Mouse (Mus musculus) MEL (cell line): ENCODE measurements around the gene Pik3ca.

Source experiments
- CTCF ChIP-seq, 3 experiments: IDR thresholded peaks in 2 of 3; conservative IDR thresholded peaks in 1 of 3; 2 replicates each; pipeline ENCODE4 v1.5.1; 2011 to 2012; ENCODE audit warnings: low read length in 3 of 3, low read depth in 2 of 3, mild to moderate bottlenecking in 2 of 3, improper control_type of control experiment in 1 of 3, inconsistent platforms in 1 of 3, mixed read lengths in 1 of 3, moderate library complexity in 1 of 3; ENCODE audit not compliant: control insufficient read depth in 1 of 3, insufficient read depth in 1 of 3, poor library complexity in 1 of 3, severe bottlenecking in 1 of 3
- GATA1 ChIP-seq: IDR thresholded peaks from 2 replicates; pipeline ENCODE4 v1.6.1; 2011; ENCODE audit warnings: low read depth, low read length, improper control_type of control experiment
- HCFC1 ChIP-seq: IDR thresholded peaks from 2 replicates; pipeline ENCODE4 v1.6.1; 2012; ENCODE audit warnings: low read depth, mild to moderate bottlenecking, inconsistent platforms, low read length, improper control_type of control experiment, moderate library complexity
- MEF2A ChIP-seq: IDR thresholded peaks from 2 replicates; pipeline ENCODE4 v1.6.1; 2014; ENCODE audit warnings: low read depth, mild to moderate bottlenecking, inconsistent platforms, low read length, improper control_type of control experiment; ENCODE audit not compliant: poor library complexity, insufficient replicate concordance, severe bottlenecking; ENCODE audit errors: extremely low read depth
- POLR2A ChIP-seq, 2 experiments: IDR thresholded peaks; 2 replicates each; pipeline ENCODE4 v1.6.1; 2011 to 2012; ENCODE audit warnings: low read length in 2 of 2, mild to moderate bottlenecking in 2 of 2, control low read depth in 1 of 2, improper control_type of control experiment in 1 of 2, low read depth in 1 of 2, moderate library complexity in 1 of 2; ENCODE audit not compliant: control insufficient read depth in 1 of 2, insufficient read depth in 1 of 2, poor library complexity in 1 of 2
- POLR2AphosphoS2 ChIP-seq: IDR thresholded peaks from 2 replicates; pipeline ENCODE4 v1.6.1; 2011; ENCODE audit warnings: low read length, improper control_type of control experiment
- RAD21 ChIP-seq: IDR thresholded peaks from 2 replicates; pipeline ENCODE4 v1.6.1; 2011; ENCODE audit warnings: mild to moderate bottlenecking, low read depth, low read length, improper control_type of control experiment
- RCOR1 ChIP-seq: IDR thresholded peaks from 2 replicates; pipeline ENCODE4 v1.6.1; 2012; ENCODE audit warnings: low read depth, mild to moderate bottlenecking, inconsistent platforms, low read length, improper control_type of control experiment
- TAL1 ChIP-seq: IDR thresholded peaks from 2 replicates; pipeline ENCODE4 v1.6.1; 2012; ENCODE audit warnings: mild to moderate bottlenecking, inconsistent platforms, low read length, moderate library complexity, mixed read lengths
- TCF12 ChIP-seq: IDR thresholded peaks from 2 replicates; pipeline ENCODE4 v1.6.1; 2014; ENCODE audit warnings: low read depth, mild to moderate bottlenecking, inconsistent platforms, low read length, improper control_type of control experiment, moderate library complexity
- USF1 ChIP-seq: IDR thresholded peaks from 2 replicates; pipeline ENCODE4 v1.6.1; 2014; ENCODE audit warnings: low read depth, mild to moderate bottlenecking, inconsistent platforms, low read length, improper control_type of control experiment, moderate library complexity
- ZKSCAN1 ChIP-seq: IDR thresholded peaks from 2 replicates; pipeline ENCODE4 v1.6.1; 2012; ENCODE audit warnings: low read depth, mild to moderate bottlenecking, inconsistent platforms, low read length, improper control_type of control experiment, moderate library complexity

DNA sequence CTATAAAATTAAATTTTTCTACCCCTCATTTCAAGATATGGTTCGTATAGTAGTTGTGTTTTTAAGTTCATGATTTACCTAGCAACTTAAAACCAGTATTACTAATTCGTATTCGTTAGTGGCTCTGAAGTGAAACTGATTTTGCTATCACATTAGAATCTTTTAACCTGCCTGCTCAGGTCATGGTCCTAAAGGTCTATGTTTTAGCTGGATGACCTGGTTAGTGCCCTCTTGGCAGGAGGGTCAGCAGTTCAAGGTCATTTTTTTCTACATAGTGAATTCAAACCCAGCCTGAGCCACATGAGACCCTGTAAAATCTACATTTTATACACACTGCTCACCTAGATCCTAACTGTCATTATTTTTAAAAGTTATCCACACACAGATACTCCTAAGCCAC is 30.9 kb downstream of the Pik3ca start:
- TF ChIP-seq CTCF (IDR thresholded peaks at IDR 0.05 in 2 of 3, conservative IDR thresholded peaks at IDR 0.05 in 1 of 3; ENCODE audit: control insufficient read depth in 1 of 3, insufficient read depth in 1 of 3, low read depth in 2 of 3, low read length in 3 of 3, poor library complexity in 1 of 3, severe bottlenecking in 1 of 3) = no peak
- TF ChIP-seq TCF12 = no peak
- TF ChIP-seq TAL1 = no peak
- no peak for TF ChIP-seq HCFC1
- TF ChIP-seq USF1 = no peak
- TF ChIP-seq GATA1 = no peak
- no peak for TF ChIP-seq POLR2A (IDR thresholded peaks at IDR 0.05; ENCODE audit: control insufficient read depth in 1 of 2, insufficient read depth in 1 of 2, low read depth in 1 of 2, low read length in 2 of 2, poor library complexity in 1 of 2)
- TF ChIP-seq ZKSCAN1 = no peak
- TF ChIP-seq RCOR1 = no peak
- no peak for TF ChIP-seq POLR2AphosphoS2
- no peak for TF ChIP-seq RAD21
- no peak for TF ChIP-seq MEF2A
